Mouse (Mus musculus) kidney, postnatal 10 days (tissue): ENCODE measurements around the gene Mipol1.

Experiments used
- DNase-seq: peaks from one replicate; pipeline ENCODE4 v3.0.0; 2021; ENCODE audit warnings: mixed read lengths

Mipol1 gene

GRCm38 (mm10) chr12:57530474-57530873, 300.2 kb downstream of the Mipol1 start:
- no peak for DNase-seq

DNA sequence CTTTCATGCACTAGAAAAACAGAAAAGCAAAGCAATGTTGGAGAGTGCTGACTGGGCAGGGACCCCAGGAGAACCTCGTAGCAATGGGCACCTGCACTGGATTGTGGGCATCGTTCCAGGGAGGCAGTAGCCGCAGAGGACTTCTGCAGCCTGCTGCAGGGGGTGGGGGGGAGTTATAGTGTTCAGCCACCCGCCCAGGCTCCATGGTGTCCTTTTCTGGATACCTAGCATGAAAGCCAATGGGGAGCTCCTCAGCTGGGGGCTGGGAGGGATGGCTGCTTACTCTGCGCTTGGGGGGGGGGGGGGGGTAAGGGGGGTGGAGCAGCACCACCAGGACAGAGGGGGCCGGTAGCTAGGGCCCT, 304.3 kb downstream of the Mipol1 start:
- DNase-seq = no peak

GRCm38 (mm10) chr12:57534879-57535611, 304.8 kb downstream of the Mipol1 start:
- no peak for DNase-seq

DNA sequence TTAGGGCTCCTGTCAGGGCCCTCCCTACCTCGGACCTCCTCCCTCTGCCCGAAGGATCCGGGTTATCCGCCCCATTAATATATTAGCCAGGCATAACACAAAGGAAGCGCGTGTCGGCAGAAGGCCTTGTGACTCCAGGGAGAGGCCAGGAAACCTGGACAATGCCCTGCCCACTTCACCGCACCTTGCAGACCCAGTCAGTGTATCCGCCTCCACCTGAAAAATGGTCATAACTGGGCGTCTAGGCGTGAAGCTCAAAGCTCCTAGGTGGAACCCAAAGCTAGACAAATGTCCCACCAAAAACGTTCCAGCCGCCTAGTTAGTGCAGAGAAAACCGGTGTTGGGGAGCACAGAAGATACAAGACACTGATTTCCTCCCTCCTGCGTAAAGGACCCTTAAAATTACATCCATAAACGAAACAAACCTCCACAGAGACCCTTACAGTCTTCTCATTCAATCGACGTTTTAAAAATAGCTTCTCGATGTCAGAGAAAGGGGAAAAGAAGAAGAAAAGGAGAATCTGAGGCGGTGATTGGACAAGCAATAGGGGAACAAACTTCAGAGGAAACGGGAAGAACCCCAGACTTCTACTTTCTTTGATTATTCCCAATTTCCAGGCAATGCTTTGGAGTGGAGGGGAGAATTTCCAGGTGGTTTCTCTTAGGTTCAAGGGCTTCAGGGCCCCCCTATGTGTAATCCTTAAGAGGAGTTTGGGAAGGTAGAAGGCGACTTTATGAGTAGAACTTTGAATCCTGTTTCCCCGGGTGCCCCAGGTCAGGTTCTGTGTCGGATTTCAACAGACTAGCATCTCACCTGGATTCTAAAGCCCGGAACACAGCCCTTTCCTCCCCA, 306.1 kb downstream of the Mipol1 start:
- no peak for DNase-seq

GRCm38 (mm10) chr12:57536909-57537670, 306.9 kb downstream of the Mipol1 start:
- no peak for DNase-seq

DNA sequence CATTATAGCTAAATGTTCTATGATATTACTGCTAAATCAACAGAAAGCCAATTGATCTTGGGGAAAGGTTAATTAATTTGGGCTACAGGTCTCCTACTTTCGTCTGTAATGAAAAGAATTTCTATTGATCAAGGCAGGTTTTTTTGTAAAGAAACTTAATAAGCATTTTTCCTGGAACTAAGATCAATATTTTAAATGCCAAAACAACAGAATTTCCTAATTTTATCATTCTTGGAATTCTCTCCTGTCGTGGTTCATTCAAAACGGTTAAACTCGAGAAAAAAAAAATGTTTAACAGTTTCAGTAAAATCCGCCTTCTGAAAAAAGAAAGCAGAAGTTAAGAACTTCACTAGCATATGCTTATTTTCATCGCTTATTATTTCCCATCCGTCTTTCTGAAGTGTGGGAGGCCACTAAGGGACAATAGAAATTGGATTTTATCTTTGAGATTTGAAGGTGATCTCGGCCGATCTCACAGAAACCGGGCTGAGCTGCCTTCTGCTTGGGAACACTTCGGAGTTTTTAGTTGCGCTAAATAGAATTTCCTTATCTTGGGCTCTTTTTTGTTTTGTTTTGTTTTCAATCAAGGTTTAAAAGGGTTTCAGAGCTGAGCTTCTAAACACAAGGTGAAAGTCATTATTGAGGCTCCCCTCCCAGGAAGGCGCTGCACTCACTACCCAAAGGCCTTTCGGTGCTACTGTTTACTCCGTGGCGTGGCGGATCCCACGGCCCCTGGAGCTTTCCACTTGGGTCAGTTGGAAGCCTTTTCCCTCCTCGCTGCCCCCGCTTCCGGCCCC, 307.8 kb downstream of the Mipol1 start:
- no peak for DNase-seq

GRCm38 (mm10) chr12:57538588-57539550, 308.6 kb downstream of the Mipol1 start:
- no peak for DNase-seq

DNA sequence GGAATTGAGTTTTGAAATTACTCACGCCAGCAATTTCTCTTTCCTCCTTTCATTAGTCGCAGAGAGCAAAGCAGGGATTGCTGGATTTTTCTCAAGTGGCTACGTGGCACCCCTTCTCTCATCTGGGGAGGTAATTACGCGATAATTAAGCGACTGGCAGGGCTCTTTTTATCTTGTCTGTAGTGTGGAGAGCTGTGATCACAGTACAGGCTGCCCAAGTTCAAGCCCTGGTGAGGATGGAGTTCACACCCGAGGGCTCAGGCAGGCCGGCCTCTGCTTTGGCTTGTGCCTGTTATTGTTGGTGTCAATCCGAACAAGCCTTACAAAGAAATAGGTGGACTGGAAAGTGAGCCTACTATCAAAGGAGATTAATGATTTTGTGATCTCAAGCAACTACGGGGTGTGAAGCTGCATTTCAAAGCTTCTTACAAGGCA, 309.3 kb downstream of the Mipol1 start:
- no peak for DNase-seq

DNA sequence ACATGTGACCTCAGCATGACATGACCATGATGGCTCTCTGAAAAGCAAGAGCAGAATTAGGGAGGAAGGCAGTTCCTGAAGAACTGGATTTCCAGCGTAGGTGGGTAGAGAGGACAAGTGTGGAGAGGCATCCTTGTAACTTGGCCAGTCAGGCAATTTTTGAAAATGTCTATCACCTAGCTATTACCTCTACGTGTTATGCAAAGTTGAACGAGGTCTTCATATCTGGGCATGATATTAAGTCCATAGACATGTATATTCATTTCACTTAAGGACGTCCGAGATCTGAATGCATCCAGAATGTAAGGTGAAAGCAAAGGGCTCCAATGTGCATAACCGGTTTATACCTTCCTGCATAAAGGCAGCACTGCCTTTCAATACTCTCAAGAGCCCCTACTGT, 310.9 kb downstream of the Mipol1 start:
- DNase-seq = no peak

- DNase-seq = no peak
These were observed 311.9 kb downstream of the Mipol1 start for GRCm38 (mm10) chr12:57541931-57542745.

DNA sequence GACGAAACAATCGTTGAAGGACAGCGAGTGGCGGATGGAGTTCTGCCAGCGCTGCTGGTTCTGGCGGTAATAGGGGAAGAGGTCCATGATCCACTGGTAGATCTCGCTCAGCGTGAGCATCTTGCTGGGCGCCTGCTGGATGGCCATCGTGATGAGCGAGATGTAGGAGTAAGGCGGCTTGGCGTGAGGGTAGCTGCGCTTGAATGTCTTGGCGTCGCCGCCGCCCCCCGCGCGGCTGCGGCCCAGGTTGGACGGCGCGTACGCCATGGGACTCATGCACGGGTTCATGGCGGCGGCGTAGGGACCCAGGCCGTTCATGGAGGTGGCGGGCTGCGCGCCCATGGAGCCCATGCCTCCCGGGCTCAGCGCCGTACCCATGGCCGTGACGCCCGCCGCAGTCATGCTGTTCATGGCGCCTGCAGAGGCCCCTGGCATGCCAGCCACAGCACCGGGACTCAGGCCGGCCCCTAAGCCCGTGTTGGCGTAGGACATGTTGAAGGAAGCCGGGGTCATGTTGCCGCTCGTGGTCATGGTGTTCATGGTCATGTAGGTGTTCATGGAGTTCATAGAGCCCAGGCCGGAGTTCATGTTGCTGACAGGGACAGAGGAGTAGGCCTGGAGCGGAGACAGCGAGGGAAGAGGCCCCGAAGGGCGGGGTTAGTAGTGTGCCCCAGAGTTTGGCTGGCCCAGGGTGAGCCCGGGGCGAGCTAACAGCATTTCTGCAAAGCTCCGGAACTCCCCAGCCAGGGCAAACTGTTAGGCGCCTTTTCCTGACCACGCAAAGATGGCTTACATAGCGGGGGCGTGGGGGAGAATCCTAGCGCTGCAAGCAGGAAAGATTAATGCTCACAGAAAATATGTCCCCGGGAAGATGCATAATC, 312.8 kb downstream of the Mipol1 start:
- no peak for DNase-seq

- DNase-seq = no peak
These were observed 313.4 kb downstream of the Mipol1 start for GRCm38 (mm10) chr12:57543627-57543991.

GRCm38 (mm10) chr12:57544641-57545370, 314.6 kb downstream of the Mipol1 start:
- peak; percentile 82 for DNase-seq

- no peak for DNase-seq
These were observed 315.4 kb downstream of the Mipol1 start for GRCm38 (mm10) chr12:57545371-57546241.
